In the genomic region with DNA sequence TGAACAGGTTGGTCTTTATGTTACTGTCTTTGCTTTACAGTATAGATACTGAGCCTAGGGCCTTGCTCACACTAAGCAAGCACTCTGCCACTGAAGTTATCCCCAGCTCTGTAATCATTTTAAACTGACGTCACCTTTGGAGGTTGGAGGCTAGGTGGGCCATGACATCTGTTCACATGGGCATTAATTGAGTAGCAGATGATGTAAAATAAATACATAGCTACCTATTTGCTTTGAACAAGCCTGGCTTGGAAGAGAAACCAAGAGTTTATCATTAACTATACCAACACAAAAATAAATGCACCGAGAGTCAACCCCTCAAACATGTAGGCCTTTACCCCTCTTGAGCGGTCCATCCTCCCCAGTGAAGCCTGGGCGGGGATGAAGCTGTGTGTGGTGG, we compare ENCODE assay signal across 30 mouse cellular contexts.
"Had no signal": no experiment of that assay in that cellular context is flagged by ENCODE, and none has a peak within 500 bp of the region (broad histone marks: within the 10 kb centered on the region; RNA-seq: fewer than 3 reads in every experiment).

No protein-coding gene starts in this region.

- H3K9ac ChIP-seq: limb, embryonic 12.5 days; limb, embryonic 13.5 days; limb, embryonic 15.5 days; liver, embryonic 13.5 days; liver, embryonic 14.5 days; liver, embryonic 15.5 days; lung, embryonic 14.5 days; lung, embryonic 15.5 days; midbrain, embryonic 12.5 days; midbrain, embryonic 13.5 days; midbrain, embryonic 15.5 days; neural tube, embryonic 12.5 days had no signal

- ATAC-seq: lung, postnatal 0 days; midbrain, embryonic 13.5 days; midbrain, embryonic 15.5 days; midbrain, embryonic 16.5 days had no signal

- H3K4me2 ChIP-seq: limb, embryonic 12.5 days; limb, embryonic 13.5 days; limb, embryonic 15.5 days; liver, embryonic 13.5 days; liver, embryonic 15.5 days; lung, embryonic 14.5 days; lung, embryonic 15.5 days; midbrain, embryonic 11.5 days; midbrain, embryonic 12.5 days; midbrain, embryonic 13.5 days; midbrain, embryonic 15.5 days; neural tube, embryonic 12.5 days had no signal

- H3K36me3 ChIP-seq: limb, embryonic 10.5 days; limb, embryonic 12.5 days; limb, embryonic 13.5 days; limb, embryonic 15.5 days; liver, embryonic 13.5 days; liver, embryonic 15.5 days; lung, embryonic 15.5 days; midbrain, embryonic 10.5 days; midbrain, embryonic 12.5 days; midbrain, embryonic 13.5 days; midbrain, embryonic 15.5 days; neural tube, embryonic 12.5 days had no signal

- H3K4me3 ChIP-seq: left cerebral cortex, adult 2 months; limb, embryonic 10.5 days; limb, embryonic 12.5 days; limb, embryonic 13.5 days; limb, embryonic 15.5 days; liver, embryonic 13.5 days; liver, embryonic 15.5 days; lung, embryonic 15.5 days; megakaryocyte, embryonic 14.5 days; midbrain, embryonic 10.5 days; midbrain, embryonic 12.5 days; midbrain, embryonic 13.5 days; midbrain, embryonic 15.5 days; myocyte; neural tube, embryonic 12.5 days had no signal

- H3K27me3 ChIP-seq: limb, embryonic 12.5 days; limb, embryonic 13.5 days; limb, embryonic 15.5 days; liver, embryonic 13.5 days; liver, embryonic 15.5 days; lung, embryonic 15.5 days; midbrain, embryonic 12.5 days; midbrain, embryonic 13.5 days; midbrain, embryonic 15.5 days; neural tube, embryonic 12.5 days had no signal

- DNase-seq: layer of hippocampus, postnatal 36 days; left cerebral cortex, postnatal 4 days; liver, embryonic 13.5 days; lung, adult 18-20 months; lung, adult 2 months; lung, embryonic 14.5 days; lung, postnatal 10 days; lung, postnatal 14 days; lung, postnatal 36 days; lung, postnatal 4 days; midbrain, embryonic 14.5 days had no signal

- H3K27ac ChIP-seq: left cerebral cortex, adult 2 months; limb, embryonic 10.5 days; limb, embryonic 12.5 days; limb, embryonic 13.5 days; limb, embryonic 15.5 days; liver, embryonic 13.5 days; liver, embryonic 14.5 days; liver, embryonic 15.5 days; lung, embryonic 15.5 days; macrophage; midbrain, embryonic 10.5 days; midbrain, embryonic 12.5 days; midbrain, embryonic 13.5 days; midbrain, embryonic 15.5 days; neural tube, embryonic 12.5 days had no signal

- H3K9me3 ChIP-seq: limb, embryonic 10.5 days; limb, embryonic 12.5 days; limb, embryonic 13.5 days; limb, embryonic 15.5 days; liver, embryonic 13.5 days; liver, embryonic 15.5 days; lung, embryonic 15.5 days; megakaryocyte, embryonic 14.5 days; midbrain, embryonic 10.5 days; midbrain, embryonic 12.5 days; midbrain, embryonic 13.5 days; midbrain, embryonic 15.5 days; neural tube, embryonic 12.5 days had no signal

- H3K4me1 ChIP-seq: megakaryocyte, embryonic 14.5 days; neural tube, embryonic 12.5 days had no signal
